Mouse (Mus musculus) MEL (cell line): ENCODE results near the gene Acvr1b. TPM values are rescaled to one million over a fixed set of nuclear protein-coding genes. Genes with fewer than 3 reads are reported as not detected.

ENCODE experiments used
- DNase-seq: peaks from one replicate; pipeline ENCODE4 v3.0.0; 2011; ENCODE audit warnings: low read depth, low spot score
- H3K27ac ChIP-seq: 2 replicates; pipeline ENCODE4 v1.5.1; 2012; ENCODE audit warnings: low read depth, mild to moderate bottlenecking, control low read depth, low read length, moderate library complexity; ENCODE audit not compliant: control insufficient read depth
- H3K27me3 ChIP-seq, 2 experiments: fragments of 150-350 bp in 1 of 2; sonication (generic) in 1 of 2; 2 replicates each; pipeline ENCODE4 v1.6.1; 2012; ENCODE audit warnings: low read length in 2 of 2, mild to moderate bottlenecking in 2 of 2, improper control_type of control experiment in 1 of 2, moderate library complexity in 1 of 2; ENCODE audit not compliant: insufficient read depth in 2 of 2, control insufficient read depth in 1 of 2
- H3K36me3 ChIP-seq, 2 experiments: 2 replicates each; pipeline ENCODE4 v1.6.1; 2012 to 2014; ENCODE audit warnings: low read length in 2 of 2, improper control_type of control experiment in 1 of 2, inconsistent platforms in 1 of 2, mild to moderate bottlenecking in 1 of 2; ENCODE audit not compliant: insufficient read depth in 2 of 2, control insufficient read depth in 1 of 2
- H3K4me1 ChIP-seq, 2 experiments: fragments of 150-350 bp in 1 of 2; sonication (generic) in 1 of 2; 2 replicates each; pipeline ENCODE4 v1.6.1; 2012; ENCODE audit warnings: low read length in 2 of 2, improper control_type of control experiment in 1 of 2, mild to moderate bottlenecking in 1 of 2; ENCODE audit not compliant: insufficient read depth in 2 of 2, control insufficient read depth in 1 of 2
- H3K4me3 ChIP-seq, 2 experiments: fragments of 150-350 bp in 1 of 2; sonication (generic) in 1 of 2; 2 replicates each; pipeline ENCODE4 v1.5.1; 2012; ENCODE audit warnings: low read depth in 2 of 2, low read length in 2 of 2, mild to moderate bottlenecking in 2 of 2, moderate library complexity in 2 of 2, control low read depth in 1 of 2, improper control_type of control experiment in 1 of 2; ENCODE audit not compliant: control insufficient read depth in 1 of 2, insufficient read depth in 1 of 2
- H3K79me2 ChIP-seq: 2 replicates; pipeline ENCODE4 v1.6.1; 2012; ENCODE audit warnings: mild to moderate bottlenecking, low read length, moderate library complexity; ENCODE audit not compliant: control insufficient read depth, poor library complexity, insufficient read depth
- H3K9ac ChIP-seq: 2 replicates; pipeline ENCODE4 v1.6.1; 2012; ENCODE audit warnings: low read depth, mild to moderate bottlenecking, control low read depth, low read length, moderate library complexity; ENCODE audit not compliant: control insufficient read depth, poor library complexity, severe bottlenecking
- H3K9me3 ChIP-seq: fragments of 150-350 bp; sonication (generic); replicated peaks from 2 replicates; pipeline ENCODE4 v1.6.1; 2012; ENCODE audit warnings: mild to moderate bottlenecking, low read length, improper control_type of control experiment, moderate library complexity; ENCODE audit not compliant: insufficient read depth
- CHD1 ChIP-seq: IDR thresholded peaks from 2 replicates; pipeline ENCODE4 v1.6.1; 2012; ENCODE audit warnings: low read depth, mild to moderate bottlenecking, inconsistent platforms, low read length, improper control_type of control experiment
- CHD2 ChIP-seq: IDR thresholded peaks from 2 replicates; pipeline ENCODE4 v1.6.1; 2011; ENCODE audit warnings: low read length, improper control_type of control experiment
- CTCF ChIP-seq, 3 experiments: IDR thresholded peaks in 2 of 3; conservative IDR thresholded peaks in 1 of 3; 2 replicates each; pipeline ENCODE4 v1.5.1; 2011 to 2012; ENCODE audit warnings: low read length in 3 of 3, low read depth in 2 of 3, mild to moderate bottlenecking in 2 of 3, improper control_type of control experiment in 1 of 3, inconsistent platforms in 1 of 3, mixed read lengths in 1 of 3, moderate library complexity in 1 of 3; ENCODE audit not compliant: control insufficient read depth in 1 of 3, insufficient read depth in 1 of 3, poor library complexity in 1 of 3, severe bottlenecking in 1 of 3
- E2F4 ChIP-seq: IDR thresholded peaks from 2 replicates; pipeline ENCODE4 v1.6.1; 2011; ENCODE audit warnings: low read depth, low read length, improper control_type of control experiment, borderline replicate concordance
- ELF1 ChIP-seq: IDR thresholded peaks from 2 replicates; pipeline ENCODE4 v1.6.1; 2014; ENCODE audit warnings: low read depth, mild to moderate bottlenecking, inconsistent platforms, low read length, improper control_type of control experiment, moderate library complexity
- EP300 ChIP-seq, 2 experiments: IDR thresholded peaks; 2 replicates each; pipeline ENCODE4 v1.6.1; 2011; ENCODE audit warnings: improper control_type of control experiment in 2 of 2, low read length in 2 of 2, low read depth in 1 of 2, mild to moderate bottlenecking in 1 of 2
- ETS1 ChIP-seq: IDR thresholded peaks from 2 replicates; pipeline ENCODE4 v1.6.1; 2012; ENCODE audit warnings: low read depth, mild to moderate bottlenecking, inconsistent platforms, low read length, improper control_type of control experiment, moderate library complexity
- GABPA ChIP-seq: IDR thresholded peaks from 2 replicates; pipeline ENCODE4 v1.6.1; 2012; ENCODE audit warnings: low read depth, mild to moderate bottlenecking, inconsistent platforms, low read length, improper control_type of control experiment, moderate library complexity
- GATA1 ChIP-seq: IDR thresholded peaks from 2 replicates; pipeline ENCODE4 v1.6.1; 2011; ENCODE audit warnings: low read depth, low read length, improper control_type of control experiment
- HCFC1 ChIP-seq: IDR thresholded peaks from 2 replicates; pipeline ENCODE4 v1.6.1; 2012; ENCODE audit warnings: low read depth, mild to moderate bottlenecking, inconsistent platforms, low read length, improper control_type of control experiment, moderate library complexity
- JUND ChIP-seq: IDR thresholded peaks from 2 replicates; pipeline ENCODE4 v1.6.1; 2011; ENCODE audit warnings: low read depth, mild to moderate bottlenecking, improper control_type of control experiment, low read length
- KAT2A ChIP-seq: conservative IDR thresholded peaks from 2 replicates; pipeline ENCODE4 v1.6.1; 2012; ENCODE audit warnings: low read depth, low read length, improper control_type of control experiment, inconsistent platforms
- MAFK ChIP-seq: IDR thresholded peaks from 2 replicates; pipeline ENCODE4 v1.6.1; 2011; ENCODE audit warnings: low read depth, mild to moderate bottlenecking, low read length, improper control_type of control experiment, borderline replicate concordance
- MAX ChIP-seq: IDR thresholded peaks from 2 replicates; pipeline ENCODE4 v1.6.1; 2011; ENCODE audit warnings: low read length, improper control_type of control experiment
- MAZ ChIP-seq: IDR thresholded peaks from 2 replicates; pipeline ENCODE4 v1.6.1; 2012; ENCODE audit warnings: low read depth, mild to moderate bottlenecking, inconsistent platforms, low read length, improper control_type of control experiment
- MEF2A ChIP-seq: IDR thresholded peaks from 2 replicates; pipeline ENCODE4 v1.6.1; 2014; ENCODE audit warnings: low read depth, mild to moderate bottlenecking, inconsistent platforms, low read length, improper control_type of control experiment; ENCODE audit not compliant: poor library complexity, insufficient replicate concordance, severe bottlenecking; ENCODE audit errors: extremely low read depth
- MXI1 ChIP-seq: IDR thresholded peaks from 2 replicates; pipeline ENCODE4 v1.6.1; 2011; ENCODE audit warnings: mild to moderate bottlenecking, low read depth, low read length, improper control_type of control experiment
- MYB ChIP-seq: IDR thresholded peaks from 2 replicates; pipeline ENCODE4 v1.6.1; 2011; ENCODE audit warnings: mild to moderate bottlenecking, low read depth, low read length, improper control_type of control experiment
- NELFE ChIP-seq: IDR thresholded peaks from 2 replicates; pipeline ENCODE4 v1.6.1; 2011; ENCODE audit warnings: low read depth, low read length, improper control_type of control experiment
- NRF1 ChIP-seq: IDR thresholded peaks from 2 replicates; pipeline ENCODE4 v1.6.1; 2014; ENCODE audit warnings: low read depth, mild to moderate bottlenecking, inconsistent platforms, low read length, improper control_type of control experiment, moderate library complexity; ENCODE audit not compliant: poor library complexity, insufficient read depth, severe bottlenecking
- POLR2A ChIP-seq, 2 experiments: IDR thresholded peaks; 2 replicates each; pipeline ENCODE4 v1.6.1; 2011 to 2012; ENCODE audit warnings: low read length in 2 of 2, mild to moderate bottlenecking in 2 of 2, control low read depth in 1 of 2, improper control_type of control experiment in 1 of 2, low read depth in 1 of 2, moderate library complexity in 1 of 2; ENCODE audit not compliant: control insufficient read depth in 1 of 2, insufficient read depth in 1 of 2, poor library complexity in 1 of 2
- POLR2AphosphoS2 ChIP-seq: IDR thresholded peaks from 2 replicates; pipeline ENCODE4 v1.6.1; 2011; ENCODE audit warnings: low read length, improper control_type of control experiment
- POLR2AphosphoS5 ChIP-seq: IDR thresholded peaks from 2 replicates; pipeline ENCODE4 v1.6.1; 2012; ENCODE audit warnings: low read depth, borderline replicate concordance, mild to moderate bottlenecking, inconsistent platforms, low read length, moderate library complexity, mixed read lengths
- RAD21 ChIP-seq: IDR thresholded peaks from 2 replicates; pipeline ENCODE4 v1.6.1; 2011; ENCODE audit warnings: mild to moderate bottlenecking, low read depth, low read length, improper control_type of control experiment
- RCOR1 ChIP-seq: IDR thresholded peaks from 2 replicates; pipeline ENCODE4 v1.6.1; 2012; ENCODE audit warnings: low read depth, mild to moderate bottlenecking, inconsistent platforms, low read length, improper control_type of control experiment
- SIN3A ChIP-seq: IDR thresholded peaks from 2 replicates; pipeline ENCODE4 v1.6.1; 2012; ENCODE audit warnings: low read length, improper control_type of control experiment, inconsistent platforms
- SMC3 ChIP-seq: IDR thresholded peaks from 2 replicates; pipeline ENCODE4 v1.6.1; 2011; ENCODE audit warnings: low read depth, low read length, improper control_type of control experiment
- TAL1 ChIP-seq: IDR thresholded peaks from 2 replicates; pipeline ENCODE4 v1.6.1; 2012; ENCODE audit warnings: mild to moderate bottlenecking, inconsistent platforms, low read length, moderate library complexity, mixed read lengths
- TBP ChIP-seq: IDR thresholded peaks from 2 replicates; pipeline ENCODE4 v1.8.0; 2011; ENCODE audit warnings: low read depth, low read length, improper control_type of control experiment
- TCF12 ChIP-seq: IDR thresholded peaks from 2 replicates; pipeline ENCODE4 v1.6.1; 2014; ENCODE audit warnings: low read depth, mild to moderate bottlenecking, inconsistent platforms, low read length, improper control_type of control experiment, moderate library complexity
- UBTF ChIP-seq: IDR thresholded peaks from 2 replicates; pipeline ENCODE4 v1.6.1; 2012; ENCODE audit warnings: low read depth, mild to moderate bottlenecking, inconsistent platforms, low read length, improper control_type of control experiment, moderate library complexity, borderline replicate concordance; ENCODE audit not compliant: insufficient read depth
- USF1 ChIP-seq: IDR thresholded peaks from 2 replicates; pipeline ENCODE4 v1.6.1; 2014; ENCODE audit warnings: low read depth, mild to moderate bottlenecking, inconsistent platforms, low read length, improper control_type of control experiment, moderate library complexity
- USF2 ChIP-seq, 2 experiments: IDR thresholded peaks; 2 replicates each; pipeline ENCODE4 v1.6.1; 2011 to 2012; ENCODE audit warnings: improper control_type of control experiment in 2 of 2, low read length in 2 of 2, borderline replicate concordance in 1 of 2, inconsistent platforms in 1 of 2, low read depth in 1 of 2, mild to moderate bottlenecking in 1 of 2; ENCODE audit not compliant: insufficient read depth in 1 of 2
- ZC3H11A ChIP-seq: IDR thresholded peaks from 2 replicates; pipeline ENCODE4 v1.6.1; 2012; ENCODE audit warnings: low read depth, mild to moderate bottlenecking, inconsistent platforms, low read length, improper control_type of control experiment
- ZKSCAN1 ChIP-seq: IDR thresholded peaks from 2 replicates; pipeline ENCODE4 v1.6.1; 2012; ENCODE audit warnings: low read depth, mild to moderate bottlenecking, inconsistent platforms, low read length, improper control_type of control experiment, moderate library complexity
- ZMIZ1 ChIP-seq: IDR thresholded peaks from 2 replicates; pipeline ENCODE4 v1.6.1; 2012; ENCODE audit warnings: low read depth, mild to moderate bottlenecking, inconsistent platforms, low read length, improper control_type of control experiment, moderate library complexity
- polyA plus RNA-seq, 2 experiments: library from polyadenylated mRNA; stranded (reverse) in 1 of 2; unstranded in 1 of 2; fragments of >175 nt in 1 of 2; fragments of >200 nt in 1 of 2; gene quantifications; 2 replicates each; pipeline versions ENCODE4 v1.2.1 to v1.2.4; 2012; ENCODE audit warnings: low replicate concordance in 2 of 2, low read depth in 1 of 2; ENCODE audit not compliant: insufficient read length in 2 of 2, insufficient read depth in 1 of 2, missing spikeins in 1 of 2
- total RNA-seq: library from RNA; depleted of rRNA; stranded (reverse); fragments of 300-350 nt; gene quantifications from 2 replicates; pipeline ENCODE4 v1.2.3, GENCODE M21; 2012

The Acvr1b gene
- total and polyA plus RNA-seq, 3 experiments = 10.4 to 13.2 TPM; not detected in 1

GRCm38 (mm10) chr15:101221298-101222104, 47.6 kb downstream of the Acvr1b start:
- H3K9ac ChIP-seq = no peak overlapping the region
- H3K4me3 ChIP-seq = peak overlapping the region; percentile 12 to 40; a peak in 3 of 4 replicates
- H3K79me2 ChIP-seq = no peaks in the 10 kb centered on the region
- no peak overlapping the region for H3K27ac ChIP-seq
- no peaks in the 10 kb centered on the region for H3K9me3 ChIP-seq
- H3K27me3 ChIP-seq = no peaks in the 10 kb centered on the region
- H3K36me3 ChIP-seq = peaks cover 0 to 4% of the 10 kb centered on the region in 2 experiments; a peak in 1 of 4 replicates
- peaks cover 4 to 15% of the 10 kb centered on the region in 2 experiments; a peak in 3 of 4 replicates for H3K4me1 ChIP-seq
- peak; percentile 74 for DNase-seq
- TF ChIP-seq NELFE = no peak
- TF ChIP-seq GATA1 = no peak
- no peak for TF ChIP-seq MYB
- peak; percentile 75 for TF ChIP-seq RAD21
- 0 out of 2 replicates have a peak, but pooled peaks have one; percentile 3 for TF ChIP-seq SIN3A
- no peak for TF ChIP-seq MAFK
- TF ChIP-seq UBTF = no peak
- no peak for TF ChIP-seq NRF1
- no peak for TF ChIP-seq TAL1
- TF ChIP-seq TCF12 = no peak
- no peak for TF ChIP-seq JUND
- TF ChIP-seq CHD1 = no peak
- TF ChIP-seq ELF1 = no peak
- TF ChIP-seq ZKSCAN1 = no peak
- no peak for TF ChIP-seq KAT2A
- peak; percentile 32 for TF ChIP-seq ZC3H11A
- no peak for TF ChIP-seq E2F4
- no peak for TF ChIP-seq MXI1
- TF ChIP-seq GABPA = no peak
- no peak for TF ChIP-seq MAZ
- no peak for TF ChIP-seq USF1
- TF ChIP-seq POLR2A (IDR thresholded peaks at IDR 0.05; ENCODE audit: control insufficient read depth in 1 of 2, insufficient read depth in 1 of 2, low read depth in 1 of 2, low read length in 2 of 2, poor library complexity in 1 of 2) = no peak
- TF ChIP-seq MAX = no peak
- no peak for TF ChIP-seq USF2 (IDR thresholded peaks at IDR 0.05; ENCODE audit: borderline replicate concordance in 1 of 2, insufficient read depth in 1 of 2, low read depth in 1 of 2, low read length in 2 of 2)
- no peak for TF ChIP-seq POLR2AphosphoS5
- TF ChIP-seq CTCF (IDR thresholded peaks at IDR 0.05 in 2 of 3, conservative IDR thresholded peaks at IDR 0.05 in 1 of 3; ENCODE audit: control insufficient read depth in 1 of 3, insufficient read depth in 1 of 3, low read depth in 2 of 3, low read length in 3 of 3, poor library complexity in 1 of 3, severe bottlenecking in 1 of 3) = peak; percentile 64 to 88 (median 86)
- no peak; the same call in 1 of the 2 replicates for TF ChIP-seq CHD2
- TF ChIP-seq SMC3 = peak; percentile 69
- TF ChIP-seq ZMIZ1 = no peak
- no peak for TF ChIP-seq HCFC1
- TF ChIP-seq ETS1 = no peak
- no peak for TF ChIP-seq POLR2AphosphoS2
- no peak for TF ChIP-seq EP300 (IDR thresholded peaks at IDR 0.05; ENCODE audit: low read depth in 1 of 2, low read length in 2 of 2)
- TF ChIP-seq MEF2A = no peak
- TF ChIP-seq RCOR1 = no peak
- TF ChIP-seq TBP = no peak
